ENCODE assay signal across 8 mouse cellular contexts in the genomic region with DNA sequence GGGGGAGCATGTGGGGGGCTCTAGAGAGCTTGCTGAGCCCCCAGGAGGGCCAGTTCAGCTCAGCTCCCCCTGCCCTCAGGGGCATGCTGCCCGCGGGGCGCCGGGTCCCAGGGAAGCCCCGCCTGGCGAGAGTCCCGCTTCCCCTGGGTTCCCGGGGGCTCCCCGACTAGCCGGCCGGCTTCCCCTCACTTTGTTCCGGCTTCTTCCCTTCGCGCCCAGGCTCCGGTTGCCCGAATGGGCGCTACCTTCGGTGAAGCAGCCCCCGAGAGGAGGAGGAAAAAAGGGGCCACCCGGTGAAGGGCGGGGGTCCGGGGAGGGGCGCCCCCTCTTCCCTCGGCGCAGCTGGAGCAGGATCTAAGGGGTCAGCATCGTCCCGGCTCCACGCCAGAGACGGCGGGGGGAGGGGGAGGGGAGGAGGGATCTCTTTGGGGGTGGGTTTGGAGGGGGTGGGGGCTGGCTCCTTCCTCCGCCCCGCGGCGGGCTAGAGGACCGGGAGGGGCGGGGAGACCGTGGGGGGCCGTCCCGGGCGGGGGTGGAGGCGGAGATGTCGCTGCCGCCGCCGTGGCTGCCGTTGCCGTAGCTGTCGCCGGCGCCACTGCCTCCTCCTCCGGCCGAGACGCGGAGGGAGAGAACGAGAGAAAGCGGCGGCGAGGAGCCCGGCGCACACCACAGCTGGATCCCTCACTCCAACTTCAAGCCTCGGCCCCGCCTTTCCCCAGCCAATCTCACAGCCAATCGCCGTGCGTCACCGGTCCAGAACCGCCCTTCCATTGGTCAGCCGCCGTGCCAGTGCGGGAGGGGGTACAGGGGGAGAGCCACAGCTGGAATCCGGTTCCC. TPM values are rescaled to one million over a fixed set of nuclear protein-coding genes. Genes with fewer than 3 reads are reported as not detected.
DNase-seq lines count a peak whose midpoint lies in the region; ATAC-seq lines count a peak whose summit lies in the region.

A gene (minus strand): TSS at position 492 of the 837 bp plus-strand sequence.

- peak within 1 kb of the TSS; percentile 100 for H3K4me2 ChIP-seq in hindbrain, embryonic 11.5 days (replicated peaks; ENCODE audit: low read depth, low read length)
- H3K4me2 ChIP-seq in lung, embryonic 16.5 days (ENCODE audit: low read depth, low read length): peak within 1 kb of the TSS; percentile 95

- peak within 1 kb of the TSS; percentile 89 for H3K9ac ChIP-seq in hindbrain, embryonic 11.5 days (ENCODE audit: low read depth, low read length)
- H3K9ac ChIP-seq in lung, embryonic 16.5 days (ENCODE audit: low read length): peak within 1 kb of the TSS; percentile 67

- peak within 1 kb of the TSS; percentile 78 for H3K27ac ChIP-seq in hindbrain, embryonic 11.5 days (ENCODE audit: low read depth, low read length)
- peak within 1 kb of the TSS; percentile 92 for H3K27ac ChIP-seq in lung, embryonic 16.5 days (ENCODE audit: low read length)

- peak within 1 kb of the TSS; percentile 83 for H3K4me3 ChIP-seq in hindbrain, embryonic 11.5 days (ENCODE audit: low read depth, low read length)
- peak within 1 kb of the TSS; percentile 61 for H3K4me3 ChIP-seq in lung, embryonic 16.5 days (ENCODE audit: low read length)

- no peaks in the 10 kb centered on the region for H3K9me3 ChIP-seq in hindbrain, embryonic 11.5 days (ENCODE audit: control insufficient read depth, low read length)
- H3K9me3 ChIP-seq in lung, embryonic 16.5 days (ENCODE audit: control insufficient read depth, low read length): no peaks in the 10 kb centered on the region

- peak; percentile 85 for ATAC-seq in hindbrain, embryonic 11.5 days (ENCODE audit: low FRiP score)
- ATAC-seq in lung, embryonic 16.5 days (ENCODE audit: low read depth): peak; percentile 92

- WGBS in hindbrain, embryonic 11.5 days: under 1% methylated on average over 40 of the region's 71 CpGs
- 0% methylated on average over 38 of the region's 71 CpGs for WGBS in lung, embryonic 16.5 days

- no peaks in the 10 kb centered on the region for H3K36me3 ChIP-seq in hindbrain, embryonic 11.5 days (ENCODE audit: control insufficient read depth, insufficient read depth, low read length)
- H3K36me3 ChIP-seq in lung, embryonic 16.5 days (ENCODE audit: control insufficient read depth, insufficient read depth, low read length): no peaks in the 10 kb centered on the region

- peak; percentile 52 for DNase-seq in T-cell, adult 2 months (ENCODE audit: low spot score)
- DNase-seq in cerebellum, postnatal 25 days: peak; percentile 89 to 92
- DNase-seq in frontal cortex, postnatal 14 days (ENCODE audit: low spot score in 2 of 2): peak; percentile 83 to 86
- DNase-seq in hindbrain, embryonic 11.5 days (ENCODE audit: low spot score): peak; percentile 88
- DNase-seq in layer of hippocampus, postnatal 10 days (ENCODE audit: low spot score in 2 of 2): peak; percentile 83 to 89
- DNase-seq in ovary, postnatal 14 days (ENCODE audit: low spot score): peak; percentile 75
- peak; percentile 82 for DNase-seq in thymus, postnatal 14 days

- peaks cover 26% of the 10 kb centered on the region for H3K27me3 ChIP-seq in hindbrain, embryonic 11.5 days (ENCODE audit: control insufficient read depth, insufficient read depth, low read length)
- peaks cover 37% of the 10 kb centered on the region for H3K27me3 ChIP-seq in lung, embryonic 16.5 days (ENCODE audit: control insufficient read depth, insufficient read depth, low read depth, low read length)

- peaks cover 18% of the 10 kb centered on the region for H3K4me1 ChIP-seq in hindbrain, embryonic 11.5 days (replicated peaks; ENCODE audit: control insufficient read depth, insufficient read depth, low read length)
- peaks cover 36% of the 10 kb centered on the region for H3K4me1 ChIP-seq in lung, embryonic 16.5 days (replicated peaks; ENCODE audit: control insufficient read depth, insufficient read depth, low read length)

RNA-seq across cellular contexts. Expression of the gene that starts here (rescaled TPM):
- polyA plus RNA-seq in hindbrain, embryonic 11.5 days (2014; fragmentation: Nextera tagmentation; extraction: Ambion mirVana): 10.9 and 19.3 TPM in 2 replicates
- 100 to 1,000 TPM; 111 to 128 TPM for total RNA-seq in layer of hippocampus, postnatal 10 days (2021)
- polyA plus RNA-seq in lung, embryonic 16.5 days (2015; fragmentation: Nextera tagmentation; extraction: Ambion mirVana): 6.6 and 7.0 TPM in 2 replicates

Comparison
In these comparisons a context has a peak if more than half of its experiments do, and no peak if none do; other contexts are left out.
1. Peak in every context shown above with its lines: DNase-seq, ATAC-seq, H3K4me3 ChIP-seq and H3K27ac ChIP-seq.